Mouse (Mus musculus) midbrain, embryonic 13.5 days (tissue): ENCODE data around the gene Rhog. TPM values are rescaled to one million over a fixed set of nuclear protein-coding genes. Genes with fewer than 3 reads are reported as not detected.

Source experiments
- ATAC-seq: fragments of 200-750 bp; cut with Nextera tagmentation; 2 replicates; pipeline ENCODE4 v1.8.0; 2017; ENCODE audit warnings: mild to moderate bottlenecking, moderate TSS enrichment, moderate library complexity
- H3K27ac ChIP-seq: fragments of 300-500 bp; sonication (generic); 2 replicates; pipeline ENCODE4 v1.5.1; 2015; ENCODE audit warnings: inconsistent platforms, mild to moderate bottlenecking, moderate library complexity
- H3K27me3 ChIP-seq: fragments of 300-500 bp; sonication (generic); 2 replicates; pipeline ENCODE4 v1.6.1; 2015; ENCODE audit warnings: mild to moderate bottlenecking, inconsistent platforms
- H3K36me3 ChIP-seq: fragments of 300-500 bp; sonication (generic); 2 replicates; pipeline ENCODE4 v1.6.1; 2015; ENCODE audit warnings: mild to moderate bottlenecking, inconsistent platforms
- H3K4me1 ChIP-seq: fragments of 300-500 bp; sonication (generic); replicated peaks from 2 replicates; pipeline ENCODE4 v1.6.1; 2015; ENCODE audit warnings: inconsistent platforms
- H3K4me2 ChIP-seq: fragments of 300-500 bp; sonication (generic); replicated peaks from 2 replicates; pipeline ENCODE4 v1.6.1; 2015; ENCODE audit warnings: moderate library complexity, mild to moderate bottlenecking, inconsistent platforms
- H3K4me3 ChIP-seq: fragments of 300-500 bp; sonication (generic); replicated peaks from 2 replicates; pipeline ENCODE4 v1.5.1; 2015; ENCODE audit warnings: mild to moderate bottlenecking, inconsistent platforms
- H3K9ac ChIP-seq: fragments of 300-500 bp; sonication (generic); replicated peaks from 2 replicates; pipeline ENCODE4 v1.6.1; 2015; ENCODE audit warnings: mild to moderate bottlenecking, inconsistent platforms
- H3K9me3 ChIP-seq: fragments of 300-500 bp; sonication (generic); 2 replicates; pipeline ENCODE4 v1.6.1; 2016; ENCODE audit warnings: mild to moderate bottlenecking, inconsistent platforms
- WGBS: fragments of 180-500 bp; shearing (Covaris S2); methylation state at CpG from one replicate; pipeline ENCODE4 v1.1.7; 2015; 5-methylcytosine and 5-hydroxymethylcytosine counted together
- polyA plus RNA-seq: library from polyadenylated mRNA; unstranded; fragments of >200 nt; fragmentation: Nextera tagmentation; extraction: Ambion mirVana; gene quantifications from 2 replicates; pipeline ENCODE4 v1.2.1, GENCODE M21; 2015

Gene Rhog
- polyA plus RNA-seq, 1 experiment from 2014 or later: 17.6 TPM

GRCm38 (mm10) chr7:102233059-102233458 lies 22.8 kb downstream of the Rhog start:
- no peak overlapping the region for H3K27ac ChIP-seq
- H3K4me3 ChIP-seq: no peak overlapping the region
- no peaks in the 10 kb centered on the region for H3K4me1 ChIP-seq
- no peak overlapping the region for H3K4me2 ChIP-seq
- ATAC-seq: peak; percentile 55; the same call in 1 of the 2 replicates
- 76% methylated on average over 4 of the region's 4 CpGs for WGBS
- no peaks in the 10 kb centered on the region for H3K27me3 ChIP-seq
- H3K36me3 ChIP-seq: peaks cover 36% of the 10 kb centered on the region
- H3K9me3 ChIP-seq: no peaks in the 10 kb centered on the region
- H3K9ac ChIP-seq: no peak overlapping the region

GRCm38 (mm10) chr7:102229814-102230213 lies 26.0 kb downstream of the Rhog start:
- H3K27ac ChIP-seq: no peak overlapping the region
- H3K27me3 ChIP-seq: no peaks in the 10 kb centered on the region
- WGBS: 96% methylated on average over 6 of the region's 6 CpGs
- H3K9ac ChIP-seq: no peak overlapping the region
- H3K4me1 ChIP-seq: no peaks in the 10 kb centered on the region
- H3K4me2 ChIP-seq: no peak overlapping the region
- no peaks in the 10 kb centered on the region for H3K9me3 ChIP-seq
- peaks cover 10% of the 10 kb centered on the region; the same call in 1 of the 2 replicates for H3K36me3 ChIP-seq
- no peak for ATAC-seq
- H3K4me3 ChIP-seq: no peak overlapping the region

- Histone ChIP-seq H3K27me3 (no peaks in the 10 kb centered on the region), H3K4me2 (no peak overlapping the region), H3K4me1 (no peaks in the 10 kb centered on the region), H3K9me3 (no peaks in the 10 kb centered on the region), H3K9ac (no peak overlapping the region), H3K27ac (no peak overlapping the region), H3K4me3 (no peak overlapping the region), H3K36me3 (peaks cover 10% of the 10 kb centered on the region; the same call in 1 of the 2 replicates)
- 91% methylated on average over 4 of the region's 4 CpGs for WGBS
- no peak for ATAC-seq
Observed at GRCm38 (mm10) chr7:102228049-102228670, 27.7 kb downstream of the Rhog start.

GRCm38 (mm10) chr7:102226051-102226450 lies 29.8 kb downstream of the Rhog start:
- Histone ChIP-seq H3K27me3 (no peaks in the 10 kb centered on the region), H3K9ac (no peak overlapping the region), H3K4me2 (no peak overlapping the region), H3K4me1 (no peaks in the 10 kb centered on the region), H3K36me3 (peaks cover 10% of the 10 kb centered on the region; the same call in 1 of the 2 replicates), H3K4me3 (no peak overlapping the region), H3K27ac (no peak overlapping the region), H3K9me3 (no peaks in the 10 kb centered on the region)
- 93% methylated on average over 6 of the region's 6 CpGs for WGBS
- ATAC-seq: no peak

- ATAC-seq: no peak
- H3K4me1 ChIP-seq: no peaks in the 10 kb centered on the region
- H3K27ac ChIP-seq: no peak overlapping the region
- no peaks in the 10 kb centered on the region for H3K27me3 ChIP-seq
- 90% methylated on average over 5 of the region's 5 CpGs for WGBS
- peaks cover 7% of the 10 kb centered on the region; the same call in 1 of the 2 replicates for H3K36me3 ChIP-seq
- H3K4me3 ChIP-seq: no peak overlapping the region
- no peak overlapping the region for H3K4me2 ChIP-seq
- H3K9me3 ChIP-seq: no peaks in the 10 kb centered on the region
- H3K9ac ChIP-seq: no peak overlapping the region
Observed at GRCm38 (mm10) chr7:102223883-102224738, 31.7 kb downstream of the Rhog start.

- Histone ChIP-seq H3K9me3 (no peaks in the 10 kb centered on the region), H3K36me3 (peaks cover 2% of the 10 kb centered on the region; the same call in 1 of the 2 replicates), H3K4me2 (peak overlapping the region; percentile 74), H3K27ac (no peak overlapping the region), H3K4me3 (peak overlapping the region; percentile 59), H3K4me1 (no peaks in the 10 kb centered on the region), H3K9ac (peak overlapping the region; percentile 73), H3K27me3 (no peaks in the 10 kb centered on the region)
- peak; percentile 87 for ATAC-seq
- WGBS: 2% methylated on average over 31 of the region's 31 CpGs
Observed at GRCm38 (mm10) chr7:102222830-102223556, 32.9 kb downstream of the Rhog start.

- H3K27me3 ChIP-seq: no peaks in the 10 kb centered on the region
- H3K4me1 ChIP-seq: no peaks in the 10 kb centered on the region
- H3K27ac ChIP-seq: no peak overlapping the region
- H3K9me3 ChIP-seq: no peaks in the 10 kb centered on the region
- H3K4me3 ChIP-seq: peak overlapping the region; percentile 59
- peak overlapping the region; percentile 74 for H3K4me2 ChIP-seq
- under 1% methylated on average over 9 of the region's 13 CpGs for WGBS
- H3K36me3 ChIP-seq: no peaks in the 10 kb centered on the region
- peak; percentile 53 for ATAC-seq
- H3K9ac ChIP-seq: peak overlapping the region; percentile 73
Observed at GRCm38 (mm10) chr7:102222336-102222735, 33.5 kb downstream of the Rhog start.

GRCm38 (mm10) chr7:102221899-102222298 lies 34.0 kb downstream of the Rhog start:
- H3K27ac ChIP-seq: no peak overlapping the region
- no peaks in the 10 kb centered on the region for H3K4me1 ChIP-seq
- H3K9me3 ChIP-seq: no peaks in the 10 kb centered on the region
- peak; percentile 14; the same call in 1 of the 2 replicates for ATAC-seq
- H3K9ac ChIP-seq: no peak overlapping the region
- peak overlapping the region; percentile 59; the same call in 1 of the 2 replicates for H3K4me3 ChIP-seq
- H3K4me2 ChIP-seq: peak overlapping the region; percentile 74
- 48% methylated on average over 1 of the region's 1 CpGs for WGBS
- H3K27me3 ChIP-seq: no peaks in the 10 kb centered on the region
- H3K36me3 ChIP-seq: no peaks in the 10 kb centered on the region

GRCm38 (mm10) chr7:102211071-102211470 lies 44.8 kb downstream of the Rhog start:
- 75% methylated on average over 3 of the region's 3 CpGs for WGBS

GRCm38 (mm10) chr7:102209756-102210721 lies 45.8 kb downstream of the Rhog start, which contains the start of the genes Nup98 and Pgap2:
TSS of gene Nup98 (minus strand) at chr7:102210176.
TSS of gene Pgap2 (plus strand) at chr7:102210208.
- ATAC-seq: peak; percentile 99
- Histone ChIP-seq H3K4me1 (peaks cover 21% of the 10 kb centered on the region), H3K4me3 (peak within 1 kb of the TSS; percentile 59), H3K36me3 (no peaks in the 10 kb centered on the region), H3K4me2 (peak within 1 kb of the TSS; percentile 75), H3K27ac (peak within 1 kb of the TSS; percentile 95), H3K27me3 (no peaks in the 10 kb centered on the region), H3K9me3 (no peaks in the 10 kb centered on the region), H3K9ac (peak within 1 kb of the TSS; percentile 79)
- WGBS: under 1% methylated on average over 72 of the region's 87 CpGs

More at GRCm38 (mm10) chr7:102211071-102211470, 44.8 kb downstream of the Rhog start:
- H3K4me2 ChIP-seq: peak overlapping the region; percentile 61
- ATAC-seq: no peak
- peak overlapping the region; percentile 59 for H3K4me3 ChIP-seq
- H3K9ac ChIP-seq: peak overlapping the region; percentile 68
- H3K9me3 ChIP-seq: no peaks in the 10 kb centered on the region
- peak overlapping the region; percentile 95 for H3K27ac ChIP-seq
- H3K27me3 ChIP-seq: no peaks in the 10 kb centered on the region
- H3K36me3 ChIP-seq: no peaks in the 10 kb centered on the region
- H3K4me1 ChIP-seq: peaks cover 21% of the 10 kb centered on the region
